Mouse (Mus musculus) cerebellum, adult 9-11 months (tissue): ENCODE results near the gene 4933428G20Rik.

Experiments
- DNase-seq: peaks from one replicate; pipeline ENCODE4 v3.0.0; 2022

Gene 4933428G20Rik

DNA sequence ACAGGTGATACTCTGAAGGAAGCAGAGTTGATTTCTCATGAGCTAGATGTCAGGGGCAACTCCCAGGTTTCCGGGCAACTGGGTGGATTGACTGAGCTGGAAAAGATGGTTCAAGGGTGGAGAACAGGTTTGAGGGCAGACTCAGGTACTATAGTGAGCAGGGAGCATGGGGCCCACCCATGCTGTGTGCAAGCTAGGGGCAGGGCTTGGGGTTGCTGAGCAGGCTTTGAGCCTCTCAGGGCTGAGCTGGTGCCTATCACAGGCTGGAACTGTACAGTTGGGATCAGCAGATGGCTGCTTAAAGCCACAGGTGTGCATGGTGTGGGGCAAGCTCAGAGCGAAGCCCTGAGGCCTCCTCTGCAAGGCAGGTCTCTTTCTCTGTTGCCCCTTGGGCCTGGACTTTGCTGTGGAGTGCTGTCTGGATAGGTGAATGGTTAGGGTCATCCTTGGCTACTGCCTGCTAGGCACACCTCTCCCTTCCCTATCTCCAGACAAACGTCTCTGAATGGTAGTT is 38.8 kb downstream of the 4933428G20Rik start:
- DNase-seq: no peak

DNA sequence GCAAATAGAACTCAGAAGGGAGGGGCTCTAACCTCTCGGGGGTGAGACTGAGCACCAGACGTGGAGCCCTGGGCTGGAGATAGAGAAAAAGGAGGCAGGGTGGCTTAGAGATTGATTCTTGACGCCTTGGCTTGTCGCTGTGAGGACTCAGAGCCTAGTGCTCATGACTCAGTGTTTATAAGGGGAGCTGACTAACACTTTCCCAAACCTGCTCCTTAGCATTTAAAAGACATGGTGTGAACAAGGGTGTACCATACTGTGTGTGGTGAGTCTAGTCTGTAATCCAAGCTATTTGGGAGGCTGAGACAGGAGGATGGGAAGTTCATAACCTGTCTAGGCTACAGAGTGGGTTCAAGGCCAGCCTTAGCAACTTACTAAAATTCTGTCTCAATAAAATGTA is 43.0 kb downstream of the 4933428G20Rik start:
- DNase-seq: no peak

DNA sequence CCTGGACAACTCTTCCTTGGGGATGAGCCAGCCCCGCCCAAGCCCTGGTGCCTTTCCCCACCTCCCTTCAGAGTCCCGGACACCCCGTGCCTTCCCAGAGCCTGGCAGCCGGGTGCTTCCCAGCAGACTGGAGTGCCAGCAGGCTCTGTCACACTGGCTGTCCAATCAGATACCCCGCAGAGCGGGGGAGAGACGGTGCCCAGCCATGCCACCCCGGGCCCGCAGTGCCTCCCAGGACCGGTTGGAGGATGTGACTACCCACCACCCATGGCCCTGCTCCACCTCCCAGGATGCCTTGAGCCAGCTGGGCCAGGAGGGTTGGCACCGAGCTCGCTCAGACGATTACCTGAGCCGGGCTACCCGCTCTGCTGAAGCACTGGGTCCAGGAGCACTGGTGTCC is 48.5 kb downstream of the 4933428G20Rik start:
- DNase-seq: peak; percentile 86

DNA sequence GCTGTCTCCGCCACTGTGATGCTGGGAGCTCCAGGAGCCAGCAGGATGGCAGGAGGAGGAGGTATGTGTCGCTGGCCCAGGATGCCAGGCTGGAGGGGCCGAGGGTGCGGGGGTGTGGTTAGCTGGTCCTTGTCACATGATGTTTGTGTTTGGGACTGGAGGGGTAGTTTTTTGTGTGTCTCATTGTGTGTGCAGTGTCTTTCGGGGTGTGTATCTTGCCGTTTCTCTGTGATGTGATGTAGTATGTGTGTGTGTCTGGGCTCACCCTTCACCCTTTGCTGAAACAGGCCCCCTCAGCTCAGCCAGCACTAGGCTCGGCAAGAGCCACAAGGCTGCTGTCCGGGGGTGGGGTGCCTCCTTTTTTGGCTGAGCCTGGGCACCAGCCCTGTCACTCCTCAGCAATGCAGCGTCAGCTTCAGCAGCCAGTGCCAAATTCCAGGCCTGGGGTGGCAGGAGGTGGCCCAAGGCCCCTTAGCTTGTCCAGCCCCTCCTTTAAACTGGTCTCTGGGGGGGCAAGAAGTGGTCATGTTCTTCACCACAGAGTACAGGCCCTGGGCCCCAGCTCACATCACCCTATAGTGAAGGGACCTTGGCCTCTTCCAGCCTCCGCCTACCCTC is 49.7 kb downstream of the 4933428G20Rik start:
- DNase-seq: peak; percentile 80

DNA sequence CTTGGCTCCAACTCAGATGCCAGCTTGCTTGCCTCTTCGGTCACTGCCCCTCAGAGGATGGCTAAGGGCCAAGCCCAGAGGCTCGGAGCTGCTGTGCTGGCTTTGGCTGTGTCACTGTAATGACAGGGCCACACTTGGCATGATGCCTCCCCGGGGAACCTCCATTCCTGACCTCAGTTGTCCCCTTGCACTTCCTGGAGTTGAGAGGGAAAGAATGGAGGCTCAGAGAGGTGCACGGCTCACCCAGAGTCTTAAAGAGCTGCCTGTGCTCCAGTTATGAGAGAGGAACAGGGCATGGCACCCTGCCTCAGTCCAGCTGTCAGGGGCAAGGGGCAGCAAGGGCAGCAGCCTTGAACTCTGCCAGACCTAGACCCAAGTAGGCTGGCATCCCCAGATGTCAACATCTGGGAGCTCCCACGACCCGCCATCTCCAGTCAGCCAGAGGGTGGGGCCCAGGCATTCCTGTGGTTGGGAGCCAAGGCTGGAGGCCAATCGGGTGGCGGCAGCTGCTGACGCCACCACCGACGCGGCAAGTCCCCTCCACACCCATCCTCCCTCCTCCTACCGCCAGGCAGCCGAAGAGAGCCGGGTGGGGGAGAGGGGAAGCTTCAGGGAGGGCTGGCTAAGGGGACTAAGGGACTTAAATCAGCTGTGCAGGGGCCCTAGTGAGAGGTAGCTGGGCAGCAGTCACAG is 50.4 kb downstream of the 4933428G20Rik start:
- DNase-seq: peak; percentile 85

DNA sequence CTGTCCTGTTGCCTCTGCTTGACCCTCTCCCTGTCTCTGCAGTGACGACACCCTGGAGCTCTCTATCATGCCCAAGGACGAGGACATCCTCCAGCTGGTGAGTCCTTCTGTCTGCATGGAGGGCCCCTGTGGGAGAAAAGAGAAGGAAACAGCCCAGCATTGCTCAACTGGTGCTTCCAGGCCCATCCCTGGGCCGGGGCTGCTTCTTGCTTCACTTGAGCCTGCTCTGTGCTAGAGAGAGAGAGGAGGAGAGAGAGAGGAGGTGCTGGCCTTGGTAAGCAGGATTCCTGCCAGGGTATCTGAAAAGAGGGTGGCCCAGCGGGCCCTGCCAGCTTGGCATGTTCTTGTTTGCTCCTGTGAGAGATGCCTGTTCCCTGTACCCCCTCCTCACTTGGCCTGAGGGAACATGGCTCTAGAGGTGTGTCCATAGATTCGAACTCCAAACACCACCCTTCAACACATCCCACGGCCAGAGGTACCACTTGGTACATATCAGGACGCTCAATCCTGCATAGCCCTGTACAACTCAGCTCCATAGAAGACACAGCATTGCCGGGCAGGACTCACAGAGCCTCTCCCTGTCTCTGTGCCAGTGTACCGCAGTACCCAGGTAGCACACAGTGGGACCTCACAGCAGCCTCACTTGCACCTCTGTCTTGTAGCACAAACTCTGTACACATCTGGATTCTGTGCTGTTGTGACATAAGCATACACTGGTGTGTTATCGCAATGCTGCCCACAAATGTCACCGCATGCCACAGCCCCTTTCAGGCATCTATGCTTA is 51.3 kb downstream of the 4933428G20Rik start:
- DNase-seq: peak; percentile 52

DNA sequence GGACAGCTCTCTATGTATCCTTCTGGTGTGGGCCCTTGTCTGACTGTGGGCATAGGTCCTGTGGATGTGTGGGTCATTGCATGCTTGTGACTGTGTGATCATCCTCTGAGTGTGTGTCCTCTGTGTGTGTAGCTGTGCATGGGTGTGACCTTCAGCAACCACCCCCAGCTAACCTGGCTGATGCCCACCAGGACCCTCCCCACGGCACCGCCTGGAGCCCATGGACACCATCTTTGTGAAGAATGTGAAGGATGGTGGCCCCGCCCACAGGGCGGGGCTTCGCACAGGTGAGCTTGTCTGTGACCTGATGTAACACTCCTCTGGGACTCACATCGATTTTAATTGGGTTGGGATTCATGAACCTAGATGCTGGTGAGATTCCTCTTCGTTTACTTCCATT is 52.2 kb downstream of the 4933428G20Rik start:
- DNase-seq: peak; percentile 50

DNA sequence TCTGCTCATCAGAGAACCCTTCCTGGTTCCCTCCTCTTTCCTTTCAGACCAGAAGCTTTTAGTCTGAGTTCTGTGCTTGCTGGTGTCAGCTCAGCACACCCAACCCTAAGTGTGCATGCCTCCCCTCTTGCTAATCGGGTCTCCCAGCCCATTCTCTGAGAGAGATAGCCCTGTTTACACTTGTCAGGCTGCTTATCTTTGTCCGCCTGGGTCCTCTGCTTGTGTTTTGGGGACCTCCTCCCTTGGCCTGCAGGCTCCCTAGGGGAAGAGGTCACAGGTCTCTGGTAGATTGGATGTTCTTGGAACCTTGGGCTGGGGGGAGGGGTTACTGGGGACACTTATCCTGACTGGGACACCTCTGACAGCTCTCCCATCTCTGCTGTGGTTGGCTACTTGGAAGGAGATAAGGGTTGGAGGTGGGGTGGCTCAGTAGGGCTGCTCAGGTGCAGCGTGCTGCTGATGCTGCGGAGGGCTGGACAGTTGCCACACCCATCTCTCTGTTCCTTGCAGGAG is 54.1 kb downstream of the 4933428G20Rik start:
- DNase-seq: no peak

DNA sequence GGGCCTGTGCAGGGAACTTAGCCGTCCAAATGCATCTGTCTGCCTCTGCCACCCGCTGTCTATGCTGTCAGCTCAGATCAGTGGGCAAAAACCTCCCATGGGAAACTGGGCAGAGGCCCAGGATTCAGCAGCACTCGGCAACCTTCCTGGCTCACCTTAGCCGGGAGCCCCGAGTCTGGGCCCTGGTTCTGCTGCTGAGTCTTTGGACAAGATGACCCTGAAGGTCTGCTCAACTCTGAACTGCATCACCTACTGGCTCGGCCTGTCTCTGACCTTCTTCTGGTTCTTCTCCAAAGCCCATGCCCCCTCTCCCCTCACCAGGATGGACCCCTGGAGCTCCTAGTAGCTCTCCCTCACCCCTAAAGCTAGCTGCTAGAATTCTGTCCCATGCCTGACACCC is 54.5 kb downstream of the 4933428G20Rik start:
- peak; percentile 24 for DNase-seq

DNA sequence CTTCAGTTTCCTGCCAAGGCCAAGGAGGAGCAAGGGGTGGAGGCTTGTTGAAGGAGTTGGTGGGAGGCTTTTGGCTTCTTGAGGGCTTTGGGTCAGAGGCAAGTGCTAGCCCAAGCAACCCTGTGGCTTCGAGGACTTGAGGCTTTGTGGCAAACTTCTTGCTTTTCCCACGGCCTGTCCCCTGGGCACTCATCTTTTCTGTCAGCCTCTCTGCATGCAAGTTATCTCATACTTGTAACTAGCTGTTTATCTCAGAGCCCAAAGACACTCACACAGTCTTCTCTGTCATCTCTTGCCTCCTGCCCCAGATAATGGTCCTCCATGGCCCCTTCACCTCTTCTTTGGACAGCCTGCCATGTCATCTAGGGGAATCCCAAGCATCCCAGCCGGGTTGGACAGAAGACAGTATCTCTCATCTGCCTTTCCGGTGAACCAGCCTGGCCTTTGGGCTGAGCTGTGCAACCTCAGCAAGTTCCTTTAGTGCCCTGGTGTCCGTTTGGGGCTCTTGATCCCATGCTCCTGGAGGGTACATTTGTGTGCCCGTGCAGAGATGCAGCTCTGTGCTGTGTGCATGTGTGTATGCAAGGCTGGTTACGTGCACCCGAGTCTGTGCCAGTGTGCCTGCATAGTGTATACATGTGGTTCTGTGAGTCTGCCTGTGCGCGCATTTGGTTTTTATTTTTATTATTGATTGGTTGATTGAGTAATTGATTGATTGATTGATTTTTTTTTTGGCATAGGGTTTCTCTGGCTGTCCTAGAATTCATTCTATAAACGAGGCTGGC is 57.1 kb downstream of the 4933428G20Rik start:
- DNase-seq: no peak

DNA sequence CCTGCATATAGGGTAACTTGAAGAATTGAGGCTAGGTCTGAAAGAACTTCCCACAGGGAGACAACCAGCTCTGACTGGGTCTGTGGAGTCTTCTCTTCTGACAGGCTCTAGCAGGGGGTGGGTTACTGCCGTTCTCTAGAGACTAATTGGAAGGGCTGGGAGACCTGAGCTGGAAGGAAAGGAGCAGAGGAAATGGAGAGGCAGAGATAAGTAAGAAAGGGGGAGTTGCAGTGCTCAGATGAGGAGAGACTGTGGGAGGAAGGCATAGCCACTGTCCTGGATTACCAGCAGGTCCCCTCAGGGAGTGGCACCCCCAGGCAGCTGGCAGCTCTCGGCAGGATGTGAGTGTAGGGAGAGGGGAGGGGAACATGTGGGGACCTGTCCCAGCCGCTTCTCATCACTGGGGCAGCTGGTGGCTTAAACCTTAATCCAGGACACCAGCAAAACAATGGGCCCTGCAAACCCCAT is 58.4 kb downstream of the 4933428G20Rik start:
- DNase-seq: peak; percentile 22

DNA sequence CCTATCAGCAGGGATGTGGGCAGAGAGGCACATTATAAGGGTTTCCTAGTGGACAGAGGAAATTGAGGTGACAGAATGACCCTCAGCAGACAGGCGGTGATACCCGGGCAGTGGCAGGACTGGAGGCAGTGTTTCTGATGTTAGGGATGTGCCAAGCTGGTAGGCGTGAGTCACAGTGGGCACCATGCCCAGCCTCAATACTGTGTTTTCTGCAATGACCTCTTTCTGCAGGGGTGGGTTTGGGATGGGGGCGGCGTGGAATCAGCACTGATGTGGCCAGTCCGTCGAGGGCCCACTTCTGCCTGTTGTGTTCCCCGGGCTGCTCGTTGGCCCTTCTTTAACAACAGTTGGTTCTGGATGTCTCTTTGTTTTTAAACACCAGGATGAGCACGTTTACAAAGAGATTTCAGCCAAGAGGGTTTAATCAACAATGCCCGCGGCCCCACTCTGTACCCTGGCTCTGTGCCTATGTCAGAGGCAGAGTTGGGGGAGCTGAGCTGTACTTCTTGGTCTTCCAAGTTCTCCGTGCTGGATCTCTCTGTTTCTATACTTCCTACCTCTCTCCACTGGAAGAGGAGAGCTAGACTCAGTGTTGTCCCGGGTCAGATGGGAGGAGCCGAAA is 59.0 kb downstream of the 4933428G20Rik start:
- peak; percentile 36 for DNase-seq
